Mouse (Mus musculus) stomach, embryonic 15.5 days (tissue): ENCODE data around the gene Fmo4. TPM values are rescaled to one million over a fixed set of nuclear protein-coding genes. Genes with fewer than 3 reads are reported as not detected.
"Not testable (repeated sequence)": the region's sequence is repeated elsewhere in the genome, so short reads cannot be mapped to it uniquely, and the experiment has no call there.

Source experiments
- ATAC-seq: fragments of 200-750 bp; cut with Nextera tagmentation; 2 replicates; pipeline ENCODE4 v1.8.0; 2017; ENCODE audit warnings: low read depth, moderate number of reproducible peaks, moderate TSS enrichment; ENCODE audit not compliant: insufficient read depth, low FRiP score
- H3K27ac ChIP-seq: fragments of 300-500 bp; sonication (generic); 2 replicates; pipeline ENCODE4 v1.5.1; 2015; ENCODE audit warnings: mild to moderate bottlenecking, inconsistent platforms
- H3K27me3 ChIP-seq: fragments of 300-500 bp; sonication (generic); replicated peaks from 2 replicates; pipeline ENCODE4 v1.6.1; 2015; ENCODE audit warnings: inconsistent platforms
- H3K36me3 ChIP-seq: fragments of 300-500 bp; sonication (generic); 2 replicates; pipeline ENCODE4 v1.6.1; 2015; ENCODE audit warnings: inconsistent platforms
- H3K4me1 ChIP-seq: fragments of 300-500 bp; sonication (generic); 2 replicates; pipeline ENCODE4 v1.6.1; 2015; ENCODE audit warnings: inconsistent platforms
- H3K4me2 ChIP-seq: fragments of 300-500 bp; sonication (generic); 2 replicates; pipeline ENCODE4 v1.6.1; 2015; ENCODE audit warnings: mild to moderate bottlenecking, inconsistent platforms
- H3K4me3 ChIP-seq: fragments of 300-500 bp; sonication (generic); replicated peaks from 2 replicates; pipeline ENCODE4 v1.5.1; 2015; ENCODE audit warnings: inconsistent platforms
- H3K9ac ChIP-seq: fragments of 300-500 bp; sonication (generic); 2 replicates; pipeline ENCODE4 v1.6.1; 2015; ENCODE audit warnings: inconsistent platforms
- H3K9me3 ChIP-seq: fragments of 300-500 bp; sonication (generic); 2 replicates; pipeline ENCODE4 v1.6.1; 2016; ENCODE audit warnings: inconsistent platforms
- WGBS: fragments of 180-500 bp; shearing (Covaris S2); methylation state at CpG from one replicate; pipeline ENCODE4 v1.1.7; 2015; 5-methylcytosine and 5-hydroxymethylcytosine counted together
- polyA plus RNA-seq: library from polyadenylated mRNA; unstranded; fragments of >200 nt; fragmentation: Nextera tagmentation; extraction: Ambion mirVana; gene quantifications from 2 replicates; pipeline ENCODE4 v1.2.1, GENCODE M21; 2015

Gene Fmo4
- polyA plus RNA-seq, 1 experiment from 2014 or later = 1.3 TPM

DNA sequence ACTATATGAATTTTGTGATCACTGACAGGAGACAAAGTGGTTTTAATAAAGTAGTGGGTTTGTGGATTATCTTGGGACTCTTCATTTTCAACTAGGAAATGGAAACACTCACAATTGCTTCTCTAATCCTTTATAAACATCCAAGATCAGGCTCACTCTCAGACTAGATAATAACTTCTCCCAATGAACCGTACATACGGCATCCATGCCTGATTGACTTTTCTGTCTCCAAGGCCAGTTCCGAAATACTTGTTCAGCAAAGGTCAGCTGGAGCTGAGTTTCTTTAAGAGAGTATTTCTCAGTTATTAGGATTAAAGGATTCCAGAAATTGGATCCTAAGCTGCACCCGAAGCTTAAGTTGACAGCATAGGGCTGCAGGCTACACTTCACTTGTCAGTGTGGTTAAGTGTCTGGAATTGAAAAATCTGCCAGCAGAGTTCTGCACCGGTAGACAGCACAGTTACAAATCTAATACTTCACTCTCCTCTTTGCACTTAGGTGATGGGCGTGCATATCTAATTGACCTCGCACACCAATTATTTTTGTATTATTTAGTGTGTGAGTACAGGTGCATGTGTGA, 30.0 kb downstream of the Fmo4 start:
- no peak for ATAC-seq
- 75% methylated on average over 7 of the region's 7 CpGs for WGBS
- Histone ChIP-seq H3K27me3 (no peaks in the 10 kb centered on the region), H3K4me1 (no peaks in the 10 kb centered on the region), H3K27ac (no peak overlapping the region), H3K36me3 (no peaks in the 10 kb centered on the region), H3K9ac (no peak overlapping the region), H3K4me2 (no peak overlapping the region), H3K9me3 (no peaks in the 10 kb centered on the region), H3K4me3 (no peak overlapping the region)

DNA sequence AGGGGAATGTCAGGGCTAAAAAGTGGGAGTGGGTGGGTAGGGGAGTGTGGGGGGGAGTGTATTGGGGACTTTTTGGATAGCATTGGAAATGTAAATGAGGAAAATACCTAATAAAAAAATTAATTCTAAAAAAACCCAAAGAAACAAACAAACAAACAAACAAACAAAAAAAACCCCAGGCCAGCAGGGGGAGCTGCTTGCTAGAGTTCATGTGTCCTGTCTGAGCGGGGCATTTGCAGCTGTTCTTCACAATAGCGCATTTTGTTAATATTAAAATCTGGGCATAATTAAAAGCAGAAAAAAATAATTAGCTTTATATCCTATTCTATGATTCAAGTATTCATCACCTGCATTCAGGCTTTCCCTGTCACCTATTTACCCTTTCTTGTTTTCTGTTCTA, 32.7 kb downstream of the Fmo4 start:
- H3K9ac ChIP-seq, H3K4me3 ChIP-seq, H3K4me2 ChIP-seq, H3K27me3 ChIP-seq, H3K27ac ChIP-seq, H3K4me1 ChIP-seq, H3K36me3 ChIP-seq, ATAC-seq, H3K9me3 ChIP-seq: not testable (repeated sequence)
- 90% methylated on average over 2 of the region's 2 CpGs for WGBS

DNA sequence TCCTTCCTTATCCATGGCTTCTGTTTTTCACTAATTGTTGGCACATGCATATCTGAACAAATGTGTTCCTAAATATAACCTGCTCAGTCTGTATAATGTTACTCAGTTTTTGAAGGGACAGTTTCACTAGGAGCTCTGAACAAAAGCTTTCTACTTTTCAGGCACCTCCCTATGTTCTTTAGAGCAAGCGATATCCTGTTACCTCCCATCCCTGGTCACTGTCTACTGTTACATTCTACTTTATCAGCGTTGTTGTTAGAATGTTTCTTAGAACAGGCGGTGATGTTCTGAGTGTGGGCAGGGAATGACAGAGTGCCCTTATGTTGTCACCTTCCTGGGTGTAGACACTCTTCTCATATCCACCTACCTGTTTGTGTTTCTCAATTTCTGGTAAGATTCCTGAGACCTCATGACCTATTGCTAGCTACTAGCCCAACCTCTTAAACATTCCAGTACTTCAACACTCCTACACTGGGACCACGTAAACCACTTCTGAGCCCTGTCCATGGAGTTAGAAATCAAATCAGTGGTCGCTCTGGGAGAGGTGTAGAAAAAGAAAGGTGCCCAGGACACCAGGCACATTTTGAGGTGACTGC, 35.7 kb downstream of the Fmo4 start:
- 83% methylated on average over 5 of the region's 5 CpGs for WGBS
- Histone ChIP-seq H3K4me3 (no peak overlapping the region), H3K36me3 (no peaks in the 10 kb centered on the region), H3K27ac (no peak overlapping the region), H3K9me3 (no peaks in the 10 kb centered on the region), H3K27me3 (no peaks in the 10 kb centered on the region), H3K9ac (no peak overlapping the region), H3K4me1 (no peaks in the 10 kb centered on the region), H3K4me2 (no peak overlapping the region)
- no peak for ATAC-seq

DNA sequence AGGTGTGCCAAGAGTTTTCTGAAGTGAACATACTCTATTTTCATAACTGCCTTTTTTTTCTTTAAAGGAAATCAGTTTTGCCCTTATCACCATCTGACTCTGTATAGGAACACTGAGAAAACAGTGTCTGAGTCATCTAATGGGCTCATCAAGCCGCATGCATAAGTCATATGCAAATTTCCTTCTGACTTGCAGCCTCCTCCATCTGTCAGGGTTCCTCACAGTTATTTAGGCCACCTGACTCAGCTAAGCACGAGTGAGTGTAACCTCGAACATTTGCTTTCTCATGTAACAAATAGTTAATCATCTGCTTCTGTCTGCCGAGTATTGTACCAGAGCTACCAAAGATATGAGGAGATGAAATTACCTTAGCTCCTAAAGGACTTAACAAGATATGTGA, 40.1 kb downstream of the Fmo4 start:
- H3K9ac ChIP-seq = no peak overlapping the region
- no peak overlapping the region for H3K4me2 ChIP-seq
- no peaks in the 10 kb centered on the region for H3K27me3 ChIP-seq
- no peaks in the 10 kb centered on the region for H3K9me3 ChIP-seq
- H3K4me1 ChIP-seq = no peaks in the 10 kb centered on the region
- no peak for ATAC-seq
- no peak overlapping the region for H3K27ac ChIP-seq
- 58% methylated on average over 4 of the region's 4 CpGs for WGBS
- H3K4me3 ChIP-seq = no peak overlapping the region
- H3K36me3 ChIP-seq = no peaks in the 10 kb centered on the region

DNA sequence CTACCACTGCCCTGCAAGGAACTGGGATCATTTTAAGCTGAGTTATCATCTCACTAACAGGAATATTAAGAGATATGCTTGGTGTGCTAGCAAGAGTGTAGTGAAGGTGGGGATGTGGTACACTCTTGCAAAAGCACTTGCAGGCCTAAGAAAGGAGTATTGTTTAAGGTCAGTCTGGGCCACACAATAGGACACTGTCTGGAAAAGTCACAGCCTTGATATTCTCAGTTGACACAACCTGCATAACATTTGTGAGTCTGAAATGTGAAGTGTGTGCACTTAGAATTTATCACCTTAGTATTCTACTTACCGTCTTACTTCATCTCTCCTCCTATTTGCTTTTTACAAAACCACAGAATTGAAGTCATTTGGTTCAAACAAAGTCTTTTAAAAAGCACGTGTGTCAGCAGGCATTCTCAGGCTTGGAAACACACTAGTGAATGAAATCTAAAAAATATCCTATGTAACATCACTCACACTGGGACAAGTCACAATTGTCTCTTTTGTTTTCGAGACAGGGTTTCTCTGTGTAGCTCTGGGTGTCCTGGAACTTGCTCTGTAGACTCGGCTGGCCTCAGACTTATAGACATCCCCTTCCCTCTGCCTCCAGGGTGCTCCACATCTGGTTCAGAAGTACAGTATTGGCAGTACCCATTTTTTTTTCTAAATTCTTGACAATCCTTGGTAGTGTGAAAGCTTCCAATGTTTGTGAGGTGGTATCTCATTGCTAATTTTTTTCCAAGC, 42.0 kb downstream of the Fmo4 start:
- Histone ChIP-seq H3K9me3 (no peaks in the 10 kb centered on the region), H3K9ac (no peak overlapping the region), H3K27me3 (no peaks in the 10 kb centered on the region), H3K27ac (no peak overlapping the region), H3K4me2 (no peak overlapping the region), H3K4me3 (no peak overlapping the region), H3K4me1 (no peaks in the 10 kb centered on the region), H3K36me3 (no peaks in the 10 kb centered on the region)
- no peak for ATAC-seq
- 62% methylated on average over 4 of the region's 4 CpGs for WGBS

DNA sequence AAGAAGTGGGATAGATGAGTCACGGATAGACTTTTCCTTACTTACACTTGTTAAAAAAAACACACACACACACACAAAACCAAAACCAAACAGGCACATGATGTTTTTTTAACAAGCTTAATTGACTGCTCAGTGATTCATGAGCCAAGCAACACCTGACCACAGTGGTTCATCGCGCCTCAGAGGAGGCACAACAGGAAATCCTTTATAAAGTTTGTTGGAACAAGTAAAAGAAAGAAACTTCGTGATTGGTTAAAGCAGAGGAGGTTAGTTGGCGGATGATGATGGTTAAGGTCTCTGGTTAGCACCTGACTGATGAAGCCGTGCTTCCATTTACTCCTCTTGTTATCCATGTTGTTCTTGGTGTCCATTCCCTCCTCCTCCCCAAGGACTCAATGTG, 61.8 kb downstream of the Fmo4 start:
- WGBS = 77% methylated on average over 6 of the region's 6 CpGs
- no peaks in the 10 kb centered on the region for H3K9me3 ChIP-seq
- no peak overlapping the region for H3K9ac ChIP-seq
- ATAC-seq = no peak
- H3K4me2 ChIP-seq = no peak overlapping the region
- H3K27me3 ChIP-seq = no peaks in the 10 kb centered on the region
- H3K4me1 ChIP-seq = no peaks in the 10 kb centered on the region
- H3K27ac ChIP-seq = no peak overlapping the region
- H3K4me3 ChIP-seq = no peak overlapping the region
- no peaks in the 10 kb centered on the region for H3K36me3 ChIP-seq

DNA sequence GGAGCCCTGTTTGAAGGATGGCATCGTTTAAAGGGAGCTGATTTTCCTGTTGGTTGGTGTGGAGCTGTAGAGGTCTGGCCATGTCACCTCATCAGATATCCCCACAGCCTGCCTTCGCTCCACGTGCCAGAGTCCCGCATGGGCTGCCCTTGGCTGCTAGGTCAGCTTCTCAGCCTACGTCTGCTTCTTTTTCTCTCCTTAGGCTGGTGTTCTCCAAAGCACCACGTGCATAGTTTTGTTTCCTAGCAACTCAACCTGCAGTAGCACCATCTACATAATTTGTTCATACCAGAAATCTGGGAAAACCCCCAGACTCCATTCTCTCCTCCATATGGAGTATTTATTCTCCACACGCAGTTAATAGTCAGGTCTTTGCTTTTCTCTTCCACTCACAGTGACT, 64.2 kb downstream of the Fmo4 start:
- 57% methylated on average over 7 of the region's 7 CpGs for WGBS
- Histone ChIP-seq H3K36me3 (no peaks in the 10 kb centered on the region), H3K9me3 (no peaks in the 10 kb centered on the region), H3K4me2 (no peak overlapping the region), H3K4me3 (no peak overlapping the region), H3K4me1 (no peaks in the 10 kb centered on the region), H3K27ac (no peak overlapping the region), H3K9ac (no peak overlapping the region), H3K27me3 (no peaks in the 10 kb centered on the region)
- no peak for ATAC-seq

DNA sequence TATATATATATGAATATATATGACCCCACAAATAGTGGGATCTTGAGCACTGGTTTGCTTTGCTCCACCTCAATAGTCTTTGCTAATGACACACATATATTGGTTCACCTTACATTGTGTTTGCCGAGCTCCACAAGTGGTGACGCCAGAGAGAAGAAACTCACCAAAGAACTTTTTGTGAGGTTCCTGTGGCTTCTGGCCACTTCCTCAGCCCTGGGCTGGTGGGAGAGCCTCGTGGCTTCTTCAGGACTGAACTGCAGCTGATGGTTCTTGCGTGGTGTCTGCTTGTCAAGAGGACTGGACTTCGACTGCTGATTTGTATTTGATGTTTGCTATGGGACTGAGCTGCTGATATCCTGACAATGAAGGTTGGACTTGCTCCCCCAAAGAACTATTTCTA, 65.0 kb downstream of the Fmo4 start:
- H3K9ac ChIP-seq = no peak overlapping the region
- H3K36me3 ChIP-seq = no peaks in the 10 kb centered on the region
- no peak overlapping the region for H3K4me2 ChIP-seq
- no peak for ATAC-seq
- no peak overlapping the region for H3K27ac ChIP-seq
- no peak overlapping the region for H3K4me3 ChIP-seq
- H3K27me3 ChIP-seq = no peaks in the 10 kb centered on the region
- 65% methylated on average over 5 of the region's 5 CpGs for WGBS
- H3K9me3 ChIP-seq = no peaks in the 10 kb centered on the region
- no peaks in the 10 kb centered on the region for H3K4me1 ChIP-seq

Other genes with a start within 250 kb of the Fmo4 start
- 53.1 and 53.7 TPM in 2 replicates for gene Vamp4, start 243.5 kb downstream of the Fmo4 start, polyA plus RNA-seq
- gene Myoc, start 174.8 kb downstream of the Fmo4 start, polyA plus RNA-seq = 0.06 TPM in 1 of 2 replicates, not detected in the other
- gene Myocos, start 155.8 kb downstream of the Fmo4 start, polyA plus RNA-seq = not detected in 2 replicates
- gene Prrc2c, start 73.4 kb downstream of the Fmo4 start, polyA plus RNA-seq = 125 and 144 TPM in 2 replicates
- gene Fmo1, start 52.6 kb upstream of the Fmo4 start, polyA plus RNA-seq = 13.6 and 16.4 TPM in 2 replicates
- 5.9 and 7.4 TPM in 2 replicates for gene Fmo2, start 84.8 kb upstream of the Fmo4 start, polyA plus RNA-seq
- gene Fmo6, start 123.5 kb upstream of the Fmo4 start, polyA plus RNA-seq = 0.10 TPM in 1 of 2 replicates, not detected in the other
- 0.10 TPM in 1 of 2 replicates, not detected in the other for gene Fmo3, start 170.6 kb upstream of the Fmo4 start, polyA plus RNA-seq